Mouse (Mus musculus) bone marrow macrophage, adult 2 months (primary cell): ENCODE measurements around the gene Dpp6. TPM values are rescaled to one million over a fixed set of nuclear protein-coding genes. Genes with fewer than 3 reads are reported as not detected.
A peak's percentile ranks its signal among the peaks of the same experiment; 100 is the strongest.

Source experiments
- H3K27ac ChIP-seq: 2 replicates; pipeline ENCODE4 v1.5.1; 2012; ENCODE audit warnings: low read depth, low read length; ENCODE audit not compliant: insufficient read depth
- H3K4me1 ChIP-seq: 2 replicates; pipeline ENCODE4 v1.6.1; 2012; ENCODE audit warnings: low read length; ENCODE audit not compliant: control insufficient read depth, insufficient read depth
- H3K4me3 ChIP-seq: 2 replicates; pipeline ENCODE4 v1.5.1; 2012; ENCODE audit warnings: mild to moderate bottlenecking, low read length, moderate library complexity; ENCODE audit not compliant: insufficient read depth
- CTCF ChIP-seq: IDR thresholded peaks from 2 replicates; pipeline ENCODE4 v1.5.1; 2012; ENCODE audit warnings: low read depth, mild to moderate bottlenecking, low read length, moderate library complexity
- POLR2A ChIP-seq: IDR thresholded peaks from 2 replicates; pipeline ENCODE4 v1.6.1; 2012; ENCODE audit warnings: mild to moderate bottlenecking, low read depth, low read length, borderline replicate concordance
- polyA plus RNA-seq: library from polyadenylated mRNA; stranded (reverse); fragments of >200 nt; gene quantifications from 2 replicates; pipeline ENCODE4 v1.2.4, GENCODE M21; 2012; ENCODE audit not compliant: missing spikeins, insufficient read depth, insufficient read length

Dpp6 gene
- polyA plus RNA-seq, 1 experiment, result not detected

DNA sequence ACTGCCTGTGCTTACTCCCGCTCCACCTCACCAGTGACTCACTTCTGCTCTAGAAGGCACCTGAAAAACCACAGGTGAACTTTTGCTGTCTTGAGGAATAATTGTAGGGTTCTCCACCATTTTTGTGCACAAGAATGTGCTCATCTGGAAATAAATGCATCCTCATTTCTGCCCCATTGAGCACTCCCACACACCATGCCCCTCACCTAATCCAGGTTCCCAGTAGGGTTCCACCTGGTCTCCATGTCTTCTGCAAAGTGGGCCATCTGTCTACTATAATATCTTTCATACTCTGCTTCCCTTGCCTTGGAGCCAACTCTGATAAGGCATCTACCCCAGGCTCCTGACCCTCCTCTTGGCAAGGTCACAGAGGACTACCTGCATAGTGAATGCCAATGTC, 585.6 kb downstream of the Dpp6 start:
- H3K4me1 ChIP-seq, result no peaks in the 10 kb centered on the region
- H3K4me3 ChIP-seq, result no peak overlapping the region
- TF ChIP-seq CTCF (no peak), POLR2A (no peak)
- no peak overlapping the region for H3K27ac ChIP-seq

DNA sequence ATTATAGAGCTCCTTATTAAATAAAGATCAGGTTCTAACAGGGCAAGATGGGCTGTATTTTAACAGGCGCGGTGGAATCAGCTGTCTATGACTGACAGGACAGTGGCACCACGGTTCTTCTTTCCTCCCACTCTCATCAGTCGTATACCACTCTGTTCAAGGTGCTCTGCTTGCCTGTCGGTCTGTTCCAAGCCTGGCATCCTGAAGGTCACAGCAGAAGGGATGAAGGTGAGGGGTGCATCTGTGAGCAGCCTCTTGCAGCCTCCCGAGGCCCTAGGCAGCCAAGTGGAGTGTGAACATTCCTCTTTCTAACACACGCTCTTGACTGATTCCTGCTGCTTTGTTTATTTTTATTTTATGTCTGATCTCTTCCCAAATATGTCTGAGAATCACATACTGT, 591.9 kb downstream of the Dpp6 start:
- no peaks in the 10 kb centered on the region for H3K4me1 ChIP-seq
- H3K27ac ChIP-seq, result no peak overlapping the region
- TF ChIP-seq CTCF, result no peak
- no peak for TF ChIP-seq POLR2A

DNA sequence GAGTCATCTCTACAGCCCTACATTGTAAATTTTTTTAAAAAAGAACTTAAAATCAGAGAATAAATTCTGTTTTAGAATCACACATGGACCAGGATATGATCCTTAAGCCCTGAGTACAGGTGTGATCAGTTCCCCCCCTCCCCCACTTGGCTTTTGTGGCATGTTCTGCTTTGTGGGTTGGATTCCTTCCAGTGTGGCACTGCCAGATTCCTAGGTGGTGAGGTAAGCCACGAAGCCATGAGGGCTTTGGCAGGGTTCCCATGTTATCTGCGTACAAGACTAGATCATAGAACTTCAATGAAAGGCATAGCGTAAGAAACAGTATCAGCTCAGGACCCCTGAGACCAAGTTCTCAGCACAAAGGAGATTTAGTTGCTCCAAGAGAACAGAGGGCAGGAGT, 596.0 kb downstream of the Dpp6 start:
- TF ChIP-seq POLR2A, result no peak
- no peak for TF ChIP-seq CTCF
- Histone ChIP-seq H3K27ac (no peak overlapping the region), H3K4me3 (no peak overlapping the region), H3K4me1 (no peaks in the 10 kb centered on the region)

More for the DNA sequence above, 591.9 kb downstream of the Dpp6 start:
- no peak overlapping the region for H3K4me3 ChIP-seq

DNA sequence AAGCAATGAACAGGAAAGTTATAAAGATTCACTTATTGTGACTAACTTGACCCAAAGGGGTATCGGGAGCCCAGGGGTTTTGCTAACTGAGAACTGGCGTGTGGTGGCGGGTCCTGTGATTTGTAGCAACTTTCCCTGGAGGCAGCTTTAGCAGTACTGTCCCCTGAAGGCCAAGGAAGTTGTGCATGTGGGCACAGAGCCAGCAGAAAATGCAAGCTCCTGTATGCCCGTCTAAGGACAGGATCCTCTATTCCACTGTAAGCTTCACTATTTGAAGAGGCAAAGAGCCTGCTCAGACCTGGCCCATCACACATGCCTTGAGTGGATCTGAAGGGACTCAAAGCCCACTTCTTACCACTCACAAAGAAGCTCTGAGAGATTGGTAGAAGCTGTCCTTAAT, 598.5 kb downstream of the Dpp6 start:
- no peak overlapping the region for H3K4me3 ChIP-seq
- TF ChIP-seq POLR2A, result no peak
- H3K27ac ChIP-seq, result no peak overlapping the region
- no peaks in the 10 kb centered on the region for H3K4me1 ChIP-seq

DNA sequence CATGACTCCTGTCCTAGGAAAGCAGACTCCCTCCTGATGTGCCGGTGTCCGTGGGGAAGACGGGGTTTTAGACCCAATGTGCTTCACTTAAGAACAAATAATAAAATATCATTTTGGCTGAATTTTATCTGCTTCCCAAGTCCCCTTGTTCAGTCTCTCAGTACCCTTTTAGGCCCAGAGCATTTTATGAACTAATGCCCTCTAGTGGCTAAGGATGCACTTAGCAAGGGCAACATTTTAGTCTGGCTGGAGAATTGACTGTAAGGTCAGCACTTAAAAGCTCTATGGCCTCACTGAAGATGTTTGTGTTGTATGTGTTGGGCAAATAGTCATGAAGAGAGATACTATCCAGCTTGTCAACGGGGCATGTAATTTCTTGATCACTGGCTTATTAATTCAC, 599.6 kb downstream of the Dpp6 start:
- Histone ChIP-seq H3K27ac (no peak overlapping the region), H3K4me1 (no peaks in the 10 kb centered on the region), H3K4me3 (no peak overlapping the region)
- TF ChIP-seq CTCF (0 out of 2 replicates have a peak, but pooled peaks have one; percentile 28), POLR2A (no peak)

DNA sequence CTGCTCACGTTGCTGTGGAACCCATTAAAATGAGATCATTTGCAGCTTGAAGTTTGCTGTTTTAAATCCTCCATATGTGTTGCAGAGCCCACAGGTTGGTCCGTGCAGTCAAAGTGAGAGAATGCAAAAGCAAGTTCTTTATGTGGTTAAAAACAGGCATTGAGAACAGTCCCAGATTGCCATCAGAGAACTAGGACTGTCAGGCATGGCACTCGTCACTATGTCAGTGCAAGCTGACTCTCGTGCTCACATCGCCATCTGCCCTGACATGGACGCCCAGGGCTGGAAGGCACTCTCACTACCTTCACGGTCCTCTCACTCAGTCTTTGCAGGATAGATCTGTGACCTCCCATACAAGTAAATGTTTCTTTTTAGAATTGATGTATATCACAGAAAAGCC, 600.4 kb downstream of the Dpp6 start:
- no peak overlapping the region for H3K27ac ChIP-seq
- no peak for TF ChIP-seq POLR2A
- no peak for TF ChIP-seq CTCF
- no peak overlapping the region for H3K4me3 ChIP-seq
- H3K4me1 ChIP-seq, result no peaks in the 10 kb centered on the region

DNA sequence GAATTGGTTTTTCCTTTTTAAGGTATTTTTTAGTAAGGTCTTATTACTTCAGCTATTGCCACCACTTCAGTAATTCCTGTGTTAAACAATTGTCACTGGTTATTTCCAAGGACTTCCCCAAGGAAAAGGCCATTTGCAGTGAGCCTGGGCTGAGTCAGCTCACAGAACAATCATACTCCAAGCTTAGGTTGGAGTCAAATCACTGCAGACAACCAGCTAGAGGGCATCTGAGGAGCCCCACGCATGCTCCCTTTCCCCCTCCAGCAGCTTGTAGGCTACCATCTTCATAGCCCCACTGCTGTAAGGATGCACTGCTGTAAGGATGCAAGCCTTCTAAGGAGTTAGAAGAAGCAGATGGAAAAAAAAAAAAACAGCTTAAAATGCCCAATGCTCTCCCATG, 601.9 kb downstream of the Dpp6 start:
- H3K4me1 ChIP-seq, result no peaks in the 10 kb centered on the region
- TF ChIP-seq CTCF (no peak), POLR2A (no peak)
- no peak overlapping the region for H3K4me3 ChIP-seq
- H3K27ac ChIP-seq, result no peak overlapping the region

DNA sequence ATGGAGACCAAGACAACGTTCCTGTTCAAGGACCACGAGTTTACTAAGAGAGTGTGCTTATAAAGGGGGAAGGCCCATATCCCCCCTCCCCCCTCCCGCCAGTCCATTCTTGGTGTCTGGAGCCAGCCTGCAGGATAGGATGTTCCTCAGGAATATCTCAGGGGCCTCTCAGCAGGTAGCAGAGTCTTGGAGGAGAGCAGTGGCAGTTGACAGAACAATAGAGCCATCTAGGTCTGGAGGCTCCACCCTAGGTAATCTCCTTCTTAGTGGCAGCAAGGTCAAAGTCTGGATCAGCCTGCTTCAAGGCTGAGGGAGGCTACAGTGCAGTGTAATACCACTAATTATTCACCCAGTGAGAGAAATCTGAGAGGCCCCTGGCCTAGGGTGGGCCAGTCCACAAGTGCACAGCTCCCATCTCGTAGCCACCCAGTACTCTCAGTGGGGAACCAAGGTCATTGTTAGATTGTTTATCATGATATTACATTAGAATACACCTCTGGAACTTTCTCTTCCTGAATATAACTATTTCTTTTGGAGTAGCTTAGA, 604.2 kb downstream of the Dpp6 start:
- no peaks in the 10 kb centered on the region for H3K4me1 ChIP-seq
- H3K27ac ChIP-seq, result no peak overlapping the region
- TF ChIP-seq POLR2A, result no peak
- TF ChIP-seq CTCF, result no peak
- no peak overlapping the region for H3K4me3 ChIP-seq

DNA sequence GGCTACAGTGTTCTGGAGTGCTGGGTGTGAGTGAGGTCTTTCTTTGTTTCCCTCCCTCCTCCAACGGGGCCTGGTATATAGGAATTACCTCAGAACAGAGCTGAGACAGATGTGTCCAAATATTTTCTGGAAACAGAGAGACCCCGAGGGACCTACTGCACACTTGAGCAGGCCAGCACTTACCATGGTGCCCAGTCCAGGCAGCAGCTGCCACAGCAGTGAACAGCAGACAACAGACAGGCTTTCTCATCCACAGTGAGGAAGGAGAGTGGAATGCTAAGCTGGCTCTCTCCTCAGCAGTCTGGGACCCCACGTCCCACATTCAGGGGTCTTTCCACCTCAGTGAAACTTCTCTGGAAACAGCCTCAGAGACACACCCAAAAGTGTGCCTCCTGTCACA, 606.8 kb downstream of the Dpp6 start:
- no peak overlapping the region for H3K4me3 ChIP-seq
- H3K4me1 ChIP-seq, result no peaks in the 10 kb centered on the region
- TF ChIP-seq POLR2A, result no peak
- no peak for TF ChIP-seq CTCF
- H3K27ac ChIP-seq, result no peak overlapping the region

DNA sequence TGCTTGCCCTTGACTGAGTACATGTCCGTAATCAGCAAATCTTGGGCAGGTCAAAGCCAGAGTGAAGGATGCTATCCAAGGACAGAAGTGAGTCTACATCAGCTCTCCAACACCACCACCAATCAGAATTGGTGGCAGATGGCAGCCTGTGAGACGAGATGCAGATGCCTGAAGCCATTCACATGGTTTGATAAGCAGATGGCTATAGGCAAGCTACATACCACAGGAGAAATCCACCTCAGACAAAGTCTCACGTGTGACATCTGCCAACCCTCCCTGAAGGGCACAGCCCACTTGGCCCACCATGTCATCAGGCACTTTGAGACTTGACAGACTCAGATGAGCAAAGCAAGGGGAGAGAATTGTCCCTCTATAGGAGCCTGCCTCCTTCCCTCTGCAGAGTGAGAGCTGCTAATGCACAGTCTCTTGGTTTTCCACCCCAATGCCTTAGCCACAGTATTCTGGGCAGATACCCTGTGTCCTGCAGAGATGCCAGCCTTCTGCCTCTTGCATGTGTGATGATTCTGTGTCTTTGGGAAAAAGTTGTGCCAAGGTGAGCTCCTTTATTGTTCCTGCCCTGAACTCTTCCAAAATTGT, 607.6 kb downstream of the Dpp6 start:
- Histone ChIP-seq H3K4me3 (no peak overlapping the region), H3K4me1 (no peaks in the 10 kb centered on the region), H3K27ac (no peak overlapping the region)
- TF ChIP-seq CTCF (no peak), POLR2A (no peak)

DNA sequence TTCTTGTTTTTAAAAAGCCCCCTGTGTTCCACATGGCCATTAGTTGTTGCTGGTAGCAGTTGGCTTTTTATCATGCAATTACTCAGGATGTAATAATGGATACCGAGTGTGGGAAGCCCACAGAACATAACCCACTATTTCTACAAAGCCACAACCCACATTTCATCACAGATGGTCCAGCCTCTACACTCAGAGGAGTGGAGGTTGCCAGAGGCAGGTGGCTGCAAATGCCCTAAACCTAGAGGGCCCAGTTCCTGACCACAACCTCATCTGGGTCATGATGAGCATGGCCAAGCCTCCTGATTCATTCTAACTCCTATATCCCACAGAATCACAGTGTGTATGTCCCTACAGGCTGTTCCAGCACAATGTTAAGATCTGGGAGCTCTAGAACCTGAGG, 609.2 kb downstream of the Dpp6 start:
- H3K4me1 ChIP-seq, result no peaks in the 10 kb centered on the region
- no peak overlapping the region for H3K27ac ChIP-seq
- TF ChIP-seq POLR2A (no peak), CTCF (no peak)
- H3K4me3 ChIP-seq, result no peak overlapping the region
